Mouse (Mus musculus): ENCODE measurements at regions not wholly inside any gene's neighbourhood (a gene's known extent, or its start where the extent isn't known, plus 50 kb on each side); places are given as distances from the start of the nearest gene placed in this dataset.

- Histone ChIP-seq H3K9ac (ENCODE audit: low read depth, low read length) (no peak overlapping the region), H3K9me3 (ENCODE audit: control insufficient read depth, low read length) (no peaks in the 10 kb centered on the region), H3K4me1 (ENCODE audit: control insufficient read depth, insufficient read depth, low read depth, low read length) (no peaks in the 10 kb centered on the region), H3K4me3 (ENCODE audit: low read length) (no peak overlapping the region), H3K27me3 (replicated peaks; ENCODE audit: control insufficient read depth, insufficient read depth, low read length) (no peaks in the 10 kb centered on the region), H3K4me2 (ENCODE audit: low read length) (no peak overlapping the region), H3K36me3 (ENCODE audit: control insufficient read depth, insufficient read depth, low read length) (no peaks in the 10 kb centered on the region), H3K27ac (ENCODE audit: low read depth, low read length) (no peak overlapping the region)
- ATAC-seq = no peak
- 64% methylated on average over 5 of the region's 5 CpGs for WGBS
These were observed 417.6 kb upstream of the Zeb2 start for GRCm38 (mm10) chr2:45534806-45535205.

GRCm38 (mm10) chr2:45522310-45522709, 405.1 kb upstream of the Zeb2 start:
- Histone ChIP-seq H3K36me3 (ENCODE audit: control insufficient read depth, insufficient read depth, low read length) (no peaks in the 10 kb centered on the region), H3K27ac (ENCODE audit: low read depth, low read length) (no peak overlapping the region), H3K4me1 (ENCODE audit: control insufficient read depth, insufficient read depth, low read depth, low read length) (no peaks in the 10 kb centered on the region), H3K9me3 (ENCODE audit: control insufficient read depth, low read length) (no peaks in the 10 kb centered on the region), H3K9ac (ENCODE audit: low read depth, low read length) (no peak overlapping the region), H3K4me2 (ENCODE audit: low read length) (no peak overlapping the region), H3K27me3 (replicated peaks; ENCODE audit: control insufficient read depth, insufficient read depth, low read length) (no peaks in the 10 kb centered on the region), H3K4me3 (ENCODE audit: low read length) (no peak overlapping the region)
- ATAC-seq = no peak
- 88% methylated on average over 5 of the region's 5 CpGs for WGBS

GRCm38 (mm10) chr2:45519550-45520152, 402.5 kb upstream of the Zeb2 start:
- no peak for ATAC-seq
- Histone ChIP-seq H3K36me3 (ENCODE audit: control insufficient read depth, insufficient read depth, low read length) (no peaks in the 10 kb centered on the region), H3K27me3 (replicated peaks; ENCODE audit: control insufficient read depth, insufficient read depth, low read length) (no peaks in the 10 kb centered on the region), H3K4me2 (ENCODE audit: low read length) (no peak overlapping the region), H3K9ac (ENCODE audit: low read depth, low read length) (no peak overlapping the region), H3K4me3 (ENCODE audit: low read length) (no peak overlapping the region), H3K4me1 (ENCODE audit: control insufficient read depth, insufficient read depth, low read depth, low read length) (no peaks in the 10 kb centered on the region), H3K27ac (ENCODE audit: low read depth, low read length) (no peak overlapping the region), H3K9me3 (ENCODE audit: control insufficient read depth, low read length) (no peaks in the 10 kb centered on the region)
- WGBS = 44% methylated on average over 4 of the region's 4 CpGs

- H3K27me3 ChIP-seq (replicated peaks; ENCODE audit: control insufficient read depth, insufficient read depth, low read length) = no peaks in the 10 kb centered on the region
- WGBS = 67% methylated on average over 4 of the region's 4 CpGs
- ATAC-seq = no peak
- H3K36me3 ChIP-seq (ENCODE audit: control insufficient read depth, insufficient read depth, low read length) = no peaks in the 10 kb centered on the region
- no peak overlapping the region for H3K4me3 ChIP-seq (ENCODE audit: low read length)
- no peak overlapping the region for H3K4me2 ChIP-seq (ENCODE audit: low read length)
- H3K27ac ChIP-seq (ENCODE audit: low read depth, low read length) = no peak overlapping the region
- no peaks in the 10 kb centered on the region for H3K9me3 ChIP-seq (ENCODE audit: control insufficient read depth, low read length)
- no peak overlapping the region for H3K9ac ChIP-seq (ENCODE audit: low read depth, low read length)
- no peaks in the 10 kb centered on the region for H3K4me1 ChIP-seq (ENCODE audit: control insufficient read depth, insufficient read depth, low read depth, low read length)
These were observed 397.3 kb upstream of the Zeb2 start for GRCm38 (mm10) chr2:45514290-45515180.

GRCm38 (mm10) chr2:45512852-45513251, 395.7 kb upstream of the Zeb2 start:
- H3K4me2 ChIP-seq (ENCODE audit: low read length) = no peak overlapping the region
- no peak overlapping the region for H3K4me3 ChIP-seq (ENCODE audit: low read length)
- no peak overlapping the region for H3K9ac ChIP-seq (ENCODE audit: low read depth, low read length)
- no peaks in the 10 kb centered on the region for H3K36me3 ChIP-seq (ENCODE audit: control insufficient read depth, insufficient read depth, low read length)
- ATAC-seq = no peak
- H3K27me3 ChIP-seq (replicated peaks; ENCODE audit: control insufficient read depth, insufficient read depth, low read length) = no peaks in the 10 kb centered on the region
- no peak overlapping the region for H3K27ac ChIP-seq (ENCODE audit: low read depth, low read length)
- no peaks in the 10 kb centered on the region for H3K4me1 ChIP-seq (ENCODE audit: control insufficient read depth, insufficient read depth, low read depth, low read length)
- H3K9me3 ChIP-seq (ENCODE audit: control insufficient read depth, low read length) = no peaks in the 10 kb centered on the region

GRCm38 (mm10) chr2:45511791-45512190, 394.6 kb upstream of the Zeb2 start:
- ATAC-seq = no peak
- WGBS = 89% methylated on average over 3 of the region's 3 CpGs
- H3K9ac ChIP-seq (ENCODE audit: low read depth, low read length) = no peak overlapping the region

GRCm38 (mm10) chr2:45504468-45504867, 387.3 kb upstream of the Zeb2 start:
- H3K36me3 ChIP-seq (ENCODE audit: control insufficient read depth, insufficient read depth, low read length) = no peaks in the 10 kb centered on the region
- H3K27ac ChIP-seq (ENCODE audit: low read depth, low read length) = no peak overlapping the region
- no peak overlapping the region for H3K4me2 ChIP-seq (ENCODE audit: low read length)
- no peak overlapping the region for H3K9ac ChIP-seq (ENCODE audit: low read depth, low read length)
- WGBS = 88% methylated on average over 4 of the region's 4 CpGs
- H3K27me3 ChIP-seq (replicated peaks; ENCODE audit: control insufficient read depth, insufficient read depth, low read length) = no peaks in the 10 kb centered on the region
- no peaks in the 10 kb centered on the region for H3K9me3 ChIP-seq (ENCODE audit: control insufficient read depth, low read length)
- H3K4me3 ChIP-seq (ENCODE audit: low read length) = no peak overlapping the region
- ATAC-seq = no peak
- no peaks in the 10 kb centered on the region for H3K4me1 ChIP-seq (ENCODE audit: control insufficient read depth, insufficient read depth, low read depth, low read length)

More at GRCm38 (mm10) chr2:45511791-45512190, 394.6 kb upstream of the Zeb2 start:
- Histone ChIP-seq H3K27me3 (replicated peaks; ENCODE audit: control insufficient read depth, insufficient read depth, low read length) (no peaks in the 10 kb centered on the region), H3K36me3 (ENCODE audit: control insufficient read depth, insufficient read depth, low read length) (no peaks in the 10 kb centered on the region), H3K9me3 (ENCODE audit: control insufficient read depth, low read length) (no peaks in the 10 kb centered on the region), H3K4me3 (ENCODE audit: low read length) (no peak overlapping the region), H3K4me2 (ENCODE audit: low read length) (no peak overlapping the region), H3K27ac (ENCODE audit: low read depth, low read length) (no peak overlapping the region), H3K4me1 (ENCODE audit: control insufficient read depth, insufficient read depth, low read depth, low read length) (no peaks in the 10 kb centered on the region)

GRCm38 (mm10) chr2:45493656-45494055, 376.5 kb upstream of the Zeb2 start:
- Histone ChIP-seq H3K4me1 (ENCODE audit: control insufficient read depth, insufficient read depth, low read depth, low read length) (no peaks in the 10 kb centered on the region), H3K27me3 (replicated peaks; ENCODE audit: control insufficient read depth, insufficient read depth, low read length) (no peaks in the 10 kb centered on the region), H3K4me3 (ENCODE audit: low read length) (no peak overlapping the region), H3K27ac (ENCODE audit: low read depth, low read length) (no peak overlapping the region), H3K36me3 (ENCODE audit: control insufficient read depth, insufficient read depth, low read length) (no peaks in the 10 kb centered on the region), H3K9ac (ENCODE audit: low read depth, low read length) (no peak overlapping the region), H3K9me3 (ENCODE audit: control insufficient read depth, low read length) (no peaks in the 10 kb centered on the region), H3K4me2 (ENCODE audit: low read length) (no peak overlapping the region)
- 70% methylated on average over 2 of the region's 2 CpGs for WGBS
- ATAC-seq = no peak

GRCm38 (mm10) chr2:45486530-45486929, 369.3 kb upstream of the Zeb2 start:
- 82% methylated on average over 5 of the region's 5 CpGs for WGBS
- Histone ChIP-seq H3K9ac (ENCODE audit: low read depth, low read length) (no peak overlapping the region), H3K4me1 (ENCODE audit: control insufficient read depth, insufficient read depth, low read depth, low read length) (no peaks in the 10 kb centered on the region), H3K36me3 (ENCODE audit: control insufficient read depth, insufficient read depth, low read length) (no peaks in the 10 kb centered on the region), H3K4me3 (ENCODE audit: low read length) (no peak overlapping the region), H3K4me2 (ENCODE audit: low read length) (no peak overlapping the region), H3K9me3 (ENCODE audit: control insufficient read depth, low read length) (no peaks in the 10 kb centered on the region), H3K27me3 (replicated peaks; ENCODE audit: control insufficient read depth, insufficient read depth, low read length) (no peaks in the 10 kb centered on the region), H3K27ac (ENCODE audit: low read depth, low read length) (no peak overlapping the region)
- no peak for ATAC-seq
